Mouse (Mus musculus): ENCODE data around the gene 1700092M07Rik.

Gene 1700092M07Rik

GRCm38 (mm10) chr19:8740603-8741002 lies at the start of gene 1700092M07Rik:
Gene 1700092M07Rik (plus strand): TSS chr19:8740718.
- DNase-seq, result peak in 1 of 2 experiments; percentile 21

GRCm38 (mm10) chr19:8691871-8692539 lies 48.5 kb upstream of the 1700092M07Rik start:
- DNase-seq, result no peak

- no peak for DNase-seq
These were observed 47.8 kb upstream of the 1700092M07Rik start for GRCm38 (mm10) chr19:8692740-8693139.

- peak; percentile 76 to 89 for DNase-seq
These were observed 45.2 kb upstream of the 1700092M07Rik start for GRCm38 (mm10) chr19:8695330-8695729.

GRCm38 (mm10) chr19:8699652-8700051 lies 40.9 kb upstream of the 1700092M07Rik start:
- no peak for DNase-seq

- DNase-seq, result peak; percentile 75
These were observed 38.1 kb upstream of the 1700092M07Rik start for GRCm38 (mm10) chr19:8702458-8702857.

- no peak for DNase-seq
These were observed 36.9 kb upstream of the 1700092M07Rik start for GRCm38 (mm10) chr19:8703571-8703970.

- no peak for DNase-seq
These were observed 35.4 kb upstream of the 1700092M07Rik start for GRCm38 (mm10) chr19:8705026-8705708.

- no peak for DNase-seq
These were observed 34.3 kb upstream of the 1700092M07Rik start for GRCm38 (mm10) chr19:8706132-8706667.

- DNase-seq, result no peak
These were observed 33.6 kb upstream of the 1700092M07Rik start for GRCm38 (mm10) chr19:8706930-8707329.

GRCm38 (mm10) chr19:8708954-8709353 lies 31.6 kb upstream of the 1700092M07Rik start:
- no peak for DNase-seq

- DNase-seq, result no peak
These were observed 30.5 kb upstream of the 1700092M07Rik start for GRCm38 (mm10) chr19:8710057-8710456.

- peak in 1 of 2 experiments; percentile 36 for DNase-seq
These were observed 29.0 kb upstream of the 1700092M07Rik start for GRCm38 (mm10) chr19:8711506-8711905.

GRCm38 (mm10) chr19:8711949-8712869 lies 28.3 kb upstream of the 1700092M07Rik start:
- no peak for DNase-seq

GRCm38 (mm10) chr19:8712870-8713305 lies 27.6 kb upstream of the 1700092M07Rik start:
- peak; percentile 86 to 91 for DNase-seq

GRCm38 (mm10) chr19:8713306-8713996 lies 27.1 kb upstream of the 1700092M07Rik start:
- peak; percentile 96 to 97 for DNase-seq

- no peak for DNase-seq
These were observed 26.4 kb upstream of the 1700092M07Rik start for GRCm38 (mm10) chr19:8713997-8714652.

- peak; percentile 57 to 60 for DNase-seq
These were observed 25.7 kb upstream of the 1700092M07Rik start for GRCm38 (mm10) chr19:8714653-8715481.

GRCm38 (mm10) chr19:8715868-8716766 lies 24.4 kb upstream of the 1700092M07Rik start:
- no peak for DNase-seq
